Mouse (Mus musculus) layer of hippocampus, adult 11-12 months (tissue): ENCODE measurements around the gene Spata19.
A peak's percentile ranks its signal among the peaks of the same experiment; 100 is the strongest.

Experiments
- DNase-seq: peaks from one replicate; pipeline ENCODE4 v3.0.0; 2022; ENCODE audit warnings: low spot score

Spata19 gene

GRCm38 (mm10) chr9:27396500-27396899 is at the start of gene Spata19:
Gene Spata19 (plus strand): TSS chr9:27396800.
- DNase-seq = no peak

- DNase-seq = no peak
Measured at GRCm38 (mm10) chr9:27353082-27353481, 43.5 kb upstream of the Spata19 start.

- no peak for DNase-seq
Measured at GRCm38 (mm10) chr9:27357893-27358292, 38.7 kb upstream of the Spata19 start.

GRCm38 (mm10) chr9:27367231-27367630 is 29.4 kb upstream of the Spata19 start:
- no peak for DNase-seq

GRCm38 (mm10) chr9:27369108-27369507 is 27.5 kb upstream of the Spata19 start:
- DNase-seq = no peak

- no peak for DNase-seq
Measured at GRCm38 (mm10) chr9:27375746-27376145, 20.9 kb upstream of the Spata19 start.

- no peak for DNase-seq
Measured at GRCm38 (mm10) chr9:27386951-27387350, 9.6 kb upstream of the Spata19 start.

GRCm38 (mm10) chr9:27401169-27401568 is 4.6 kb downstream of the Spata19 start:
- DNase-seq = peak; percentile 67

- peak; percentile 49 for DNase-seq
Measured at GRCm38 (mm10) chr9:27409733-27410132, 13.1 kb downstream of the Spata19 start.

GRCm38 (mm10) chr9:27414058-27414460 is 17.5 kb downstream of the Spata19 start:
- DNase-seq = peak; percentile 83

GRCm38 (mm10) chr9:27424511-27424910 is 27.9 kb downstream of the Spata19 start:
- peak; percentile 41 for DNase-seq

- no peak for DNase-seq
Measured at GRCm38 (mm10) chr9:27428552-27428951, 32.0 kb downstream of the Spata19 start.

GRCm38 (mm10) chr9:27433301-27433700 is 36.7 kb downstream of the Spata19 start:
- no peak for DNase-seq

GRCm38 (mm10) chr9:27435936-27436335 is 39.3 kb downstream of the Spata19 start:
- DNase-seq = no peak

- DNase-seq = peak; percentile 43
Measured at GRCm38 (mm10) chr9:27437391-27438061, 40.9 kb downstream of the Spata19 start.

- DNase-seq = no peak
Measured at GRCm38 (mm10) chr9:27449780-27450422, 53.3 kb downstream of the Spata19 start.
